Mouse (Mus musculus) olfactory bulb, adult 2 months (tissue): Measurements from ENCODE around the gene Tarbp1.

Source experiments
- CTCF ChIP-seq: fragments of 200-500 bp; IDR thresholded peaks from 2 replicates; pipeline ENCODE4 v1.5.1; 2012; ENCODE audit warnings: low read depth, mild to moderate bottlenecking, low read length, moderate library complexity; ENCODE audit not compliant: insufficient read depth
- POLR2A ChIP-seq: fragments of 200-500 bp; IDR thresholded peaks from 2 replicates; pipeline ENCODE4 v1.6.1; 2012; ENCODE audit warnings: mild to moderate bottlenecking, low read depth, low read length, moderate library complexity; ENCODE audit not compliant: insufficient read depth

DNA sequence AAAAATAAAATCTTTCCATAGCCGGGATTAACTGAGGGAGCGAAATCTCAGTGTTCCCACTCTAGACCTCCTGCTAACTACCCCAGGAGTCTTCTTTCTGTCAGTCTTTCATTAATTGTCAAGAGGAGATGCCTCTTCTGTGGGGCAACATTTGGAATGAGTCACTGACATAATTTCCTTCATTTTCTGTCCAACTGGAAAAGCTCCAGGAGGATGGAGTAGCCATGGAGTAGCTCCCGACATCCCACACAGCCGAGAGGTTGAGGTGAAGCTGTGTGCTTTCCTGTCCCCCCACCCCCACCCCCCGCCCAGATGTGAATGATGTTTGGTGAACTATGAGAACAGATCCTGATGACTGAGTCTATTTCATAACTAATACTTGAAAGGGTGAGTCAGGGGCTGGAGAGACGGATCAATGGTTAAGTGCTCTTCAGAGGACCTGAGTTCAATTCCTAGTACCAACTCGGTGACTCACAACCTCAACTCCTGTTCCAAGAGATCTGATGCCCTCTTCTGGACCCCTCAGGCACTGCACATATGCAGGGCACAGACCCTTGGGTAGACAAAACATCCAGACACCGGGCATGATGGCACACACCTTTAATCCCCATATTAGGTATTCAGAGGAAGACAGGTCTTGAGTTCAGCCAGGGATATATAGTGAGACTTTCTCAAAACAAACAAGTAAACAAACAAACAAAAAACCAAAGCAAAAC, 34.2 kb upstream of the Tarbp1 start:
- TF ChIP-seq POLR2A (no peak), CTCF (no peak)
